Mouse (Mus musculus) left cerebral cortex, adult 2 months (tissue): ENCODE measurements around the gene Ubqln4. TPM values are rescaled to one million over a fixed set of nuclear protein-coding genes. Genes with fewer than 3 reads are reported as not detected.

ENCODE experiments used
- DNase-seq, 2 experiments: peaks; one replicate each; pipeline ENCODE4 v3.0.0; 2021 to 2022; ENCODE audit warnings: low spot score in 2 of 2, mixed read lengths in 1 of 2; ENCODE audit errors: extremely low spot score in 1 of 2
- H3K27ac ChIP-seq: fragments of 200-600 bp; 2 replicates; pipeline ENCODE4 v1.8.1; 2022
- H3K4me3 ChIP-seq: fragments of 200-600 bp; 2 replicates; pipeline ENCODE4 v1.8.1; 2022
- CTCF ChIP-seq: fragments of 200-600 bp; IDR thresholded peaks from 2 replicates; pipeline ENCODE4 v1.8.1; 2022; ENCODE audit warnings: antibody characterized with exemption, mild to moderate bottlenecking, moderate library complexity
- intact Hi-C: fragments of 180-260 bp; cut with DNase I; formaldehyde crosslinking; loops from one replicate; pipeline ENCODE4 v1.15.1; 2025
- long read RNA-seq, 2 experiments: library from polyadenylated mRNA; stranded (forward); transcript quantifications; one replicate each; pipeline ENCODE4 v2.0.0; 2021; ENCODE audit warnings: borderline mapping rate in 2 of 2
- total RNA-seq, 2 experiments: library from RNA; stranded (reverse); gene quantifications; 2 replicates each; pipeline ENCODE4 v1.2.3; 2021

The Ubqln4 gene
- 100 to 1,000 TPM; 137 to 148 TPM for total RNA-seq
- long read RNA-seq, experiment 1, transcript Ubqln4-201 (11 exons, 3,330 nt): major isoform, 224 of 301 reads
- long read RNA-seq, experiment 1, partial matches to known transcripts: 43 of 301 reads
- long read RNA-seq, experiment 1, other reads (novel, unspliced or antisense): 34 of 301 reads
- long read RNA-seq, experiment 2, transcript Ubqln4-201 (11 exons, 3,330 nt): major isoform, 171 of 246 reads
- long read RNA-seq, experiment 2, partial matches to known transcripts: 39 of 246 reads
- long read RNA-seq, experiment 2, other reads (novel, unspliced or antisense): 36 of 246 reads

DNA sequence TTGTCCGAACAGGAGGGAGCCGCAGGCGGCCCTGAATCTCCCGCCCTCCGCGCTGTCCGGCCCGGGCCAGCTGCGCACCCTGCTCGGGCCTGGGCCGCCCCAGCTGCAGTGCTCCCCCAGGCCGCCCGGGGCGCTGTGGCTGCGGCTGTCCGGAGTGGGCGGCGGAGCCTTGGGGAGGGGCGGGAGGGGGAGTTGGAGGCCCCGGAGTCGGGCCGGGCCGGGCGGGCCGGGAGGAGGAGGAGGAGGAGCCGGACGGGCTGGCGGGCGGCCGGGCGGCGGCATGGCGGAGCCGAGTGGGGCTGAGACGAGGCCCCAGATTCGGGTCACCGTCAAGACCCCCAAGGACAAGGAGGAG, at the start of gene Ubqln4:
Gene Ubqln4, plus strand, starts transcription at position 234 of the 355 bp plus-strand sequence.
- peak within 1 kb of the TSS; percentile 97 for H3K27ac ChIP-seq
- peak within 1 kb of the TSS; percentile 94 for H3K4me3 ChIP-seq
- TF ChIP-seq CTCF: peak; percentile 83
- intact Hi-C loops: no loop called here
- DNase-seq: peak; percentile 90 to 93

DNA sequence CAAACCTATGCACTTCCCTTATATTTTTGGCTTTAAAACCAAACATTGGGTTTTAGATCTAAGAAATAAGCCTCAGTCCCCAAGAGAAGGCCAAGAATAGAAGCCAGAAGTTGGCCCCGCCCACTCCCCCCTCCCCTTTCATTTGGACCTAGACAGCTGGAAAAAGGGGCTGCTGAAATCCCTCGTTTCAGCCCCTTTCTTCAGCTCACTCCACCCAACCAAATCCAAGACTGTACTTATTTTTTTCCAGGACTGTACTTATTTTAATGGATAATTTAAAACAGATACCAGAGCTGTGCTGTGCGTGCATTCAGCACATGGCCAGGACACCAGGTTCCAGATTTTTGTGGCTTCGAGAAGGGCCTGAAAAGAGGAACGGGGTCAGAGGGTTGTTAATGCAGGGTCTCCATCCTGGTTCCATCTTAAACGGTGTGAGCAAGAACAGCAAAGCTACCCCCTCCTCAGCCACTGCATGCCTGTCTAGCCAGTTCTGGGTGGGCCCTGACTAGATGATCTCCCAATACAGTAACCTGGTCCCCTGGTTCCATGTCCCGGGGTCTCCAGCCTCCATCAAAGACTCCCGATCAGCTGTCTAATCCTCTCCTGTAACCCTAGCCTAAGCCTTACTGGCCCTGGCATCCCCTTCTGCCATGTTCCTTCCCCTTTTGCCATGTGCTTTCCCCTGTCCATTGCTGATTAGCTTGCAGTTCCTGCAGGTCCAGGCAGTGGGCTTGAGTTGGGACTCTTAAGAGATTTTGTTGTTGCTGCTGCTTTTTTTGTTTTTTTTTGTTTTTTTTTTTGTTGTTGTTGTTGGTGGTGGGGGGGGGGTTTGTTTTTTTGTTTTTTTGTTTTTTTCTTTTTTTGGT, 49.4 kb upstream of the Ubqln4 start:
- intact Hi-C loops: loop anchor here (2.0 kb wide), 1 partner anchor 19 kb away; no protein-coding TSS in a partner anchor
- DNase-seq: no peak
- TF ChIP-seq CTCF: no peak
- H3K4me3 ChIP-seq: no peak overlapping the region
- no peak overlapping the region for H3K27ac ChIP-seq

GRCm38 (mm10) chr3:88505081-88505480, 48.5 kb upstream of the Ubqln4 start:
- intact Hi-C loops: no loop called here
- no peak for DNase-seq
- no peak for TF ChIP-seq CTCF
- no peak overlapping the region for H3K27ac ChIP-seq
- no peak overlapping the region for H3K4me3 ChIP-seq

DNA sequence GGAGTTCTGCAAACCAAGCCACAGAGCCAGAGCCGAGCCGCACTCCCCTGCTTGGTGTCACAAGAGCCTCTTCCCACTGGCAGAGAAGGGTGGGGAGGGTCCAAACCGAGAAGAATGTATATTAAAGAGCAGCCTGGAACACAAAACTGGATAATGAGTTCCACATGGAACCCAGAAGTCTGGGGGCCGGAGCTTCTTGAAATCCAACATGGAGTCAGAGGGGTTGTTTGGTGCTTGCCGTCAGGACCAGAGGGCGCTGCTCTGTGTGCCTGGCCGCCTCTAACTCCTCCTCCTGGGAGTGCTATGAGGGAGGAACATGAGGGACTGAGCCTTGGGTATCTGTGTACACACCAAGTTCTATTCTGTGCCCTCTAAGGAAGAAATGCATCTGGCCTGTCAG, 47.8 kb upstream of the Ubqln4 start:
- no peak for TF ChIP-seq CTCF
- Histone ChIP-seq H3K27ac (no peak overlapping the region), H3K4me3 (no peak overlapping the region)
- DNase-seq: no peak
- intact Hi-C loops: no loop called here

DNA sequence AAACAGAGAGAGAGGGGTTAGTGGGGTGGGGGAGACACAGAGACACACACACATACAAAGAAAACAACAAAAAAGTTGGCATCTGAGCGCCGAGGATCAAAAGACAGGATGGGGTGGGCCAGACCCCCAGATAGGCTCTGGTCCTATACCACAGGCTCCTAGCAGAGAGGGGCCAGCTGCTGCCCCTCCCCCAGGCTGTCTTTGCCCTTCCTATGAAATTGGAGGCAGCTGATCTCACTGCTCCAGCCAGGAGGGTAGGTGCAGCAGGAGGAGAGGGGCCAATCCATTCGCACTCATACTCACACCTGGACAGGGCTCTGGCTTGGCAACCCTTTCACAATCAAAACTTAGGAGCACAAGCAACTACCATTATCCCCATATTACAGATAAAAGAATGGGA, 44.3 kb upstream of the Ubqln4 start:
- peak overlapping the region; percentile 76 for H3K27ac ChIP-seq
- no peak for TF ChIP-seq CTCF
- peak overlapping the region; percentile 33 for H3K4me3 ChIP-seq
- no peak for DNase-seq
- intact Hi-C loops: no loop called here

GRCm38 (mm10) chr3:88509692-88510420, 43.7 kb upstream of the Ubqln4 start, which contains the start of gene Lmna:
Lmna (minus strand) TSS chr3:88509956.
- intact Hi-C loops: no loop called here
- DNase-seq: peak; percentile 86 to 90
- H3K4me3 ChIP-seq: peak within 1 kb of the TSS; percentile 33
- peak within 1 kb of the TSS; percentile 76 for H3K27ac ChIP-seq
- peak; percentile 34 for TF ChIP-seq CTCF

- DNase-seq: no peak
- peak overlapping the region; percentile 76 for H3K27ac ChIP-seq
- intact Hi-C loops: no loop called here
- H3K4me3 ChIP-seq: peak overlapping the region; percentile 33
- TF ChIP-seq CTCF: no peak
These were observed 42.9 kb upstream of the Ubqln4 start for GRCm38 (mm10) chr3:88510421-88511289.

- intact Hi-C loops: no loop called here
- no peak overlapping the region for H3K4me3 ChIP-seq
- no peak for DNase-seq
- H3K27ac ChIP-seq: no peak overlapping the region
- no peak for TF ChIP-seq CTCF
These were observed 42.0 kb upstream of the Ubqln4 start for GRCm38 (mm10) chr3:88511559-88511958.

- H3K27ac ChIP-seq: no peak overlapping the region
- TF ChIP-seq CTCF: no peak
- intact Hi-C loops: no loop called here
- H3K4me3 ChIP-seq: no peak overlapping the region
- DNase-seq: no peak
These were observed 41.2 kb upstream of the Ubqln4 start for GRCm38 (mm10) chr3:88512141-88512895.

GRCm38 (mm10) chr3:88512896-88513545, 40.5 kb upstream of the Ubqln4 start:
- intact Hi-C loops: no loop called here

More at GRCm38 (mm10) chr3:88512896-88513545, 40.5 kb upstream of the Ubqln4 start:
- no peak for TF ChIP-seq CTCF
- Histone ChIP-seq H3K27ac (no peak overlapping the region), H3K4me3 (no peak overlapping the region)
- no peak for DNase-seq
